Mouse (Mus musculus): Measurements from ENCODE around the gene Atp11a.

- TF ChIP-seq CTCF (IDR thresholded peaks at IDR 0.05; ENCODE audit: low read depth) (no peak), EP300 (optimal IDR thresholded peaks at IDR 0.05) (no peak)
These were observed 132.3 kb downstream of the Atp11a start for GRCm38 (mm10) chr8:12889046-12889598.
